Mouse (Mus musculus): ENCODE measurements around the gene Rnf10. TPM values are rescaled to one million over a fixed set of nuclear protein-coding genes. Genes with fewer than 3 reads are reported as not detected.

Gene Rnf10
- polyA plus RNA-seq, 1 experiment from 2014 or later = 77.1 TPM

GRCm38 (mm10) chr5:115240191-115240590 lies 32.5 kb downstream of the Rnf10 start:
- Histone ChIP-seq H3K4me3 (ENCODE audit: control insufficient read depth in 1 of 2, insufficient read depth in 1 of 2, low read depth in 1 of 2, low read length in 2 of 2) (no peak overlapping the region), H3K9ac (ENCODE audit: low read length) (no peak overlapping the region), H3K9me3 (ENCODE audit: control insufficient read depth, low read length) (no peaks in the 10 kb centered on the region), H3K4me2 (ENCODE audit: low read length) (no peak overlapping the region), H3K4me1 (ENCODE audit: control insufficient read depth in 2 of 2, insufficient read depth in 2 of 2, low read length in 2 of 2) (peaks cover 5 to 9% of the 10 kb centered on the region in 2 experiments), H3K27me3 (ENCODE audit: control insufficient read depth, insufficient read depth, low read length) (no peaks in the 10 kb centered on the region), H3K36me3 (ENCODE audit: control insufficient read depth, insufficient read depth, low read length) (peaks cover 60% of the 10 kb centered on the region), H3K27ac (replicated peaks in 1 of 2; ENCODE audit: control insufficient read depth in 1 of 2, insufficient read depth in 1 of 2, low read depth in 2 of 2, low read length in 2 of 2) (no peak overlapping the region)
- no peak for ATAC-seq (ENCODE audit: insufficient number of reproducible peaks, insufficient read depth, low FRiP score, low read depth)
- 74% methylated on average over 11 of the region's 11 CpGs for WGBS

DNA sequence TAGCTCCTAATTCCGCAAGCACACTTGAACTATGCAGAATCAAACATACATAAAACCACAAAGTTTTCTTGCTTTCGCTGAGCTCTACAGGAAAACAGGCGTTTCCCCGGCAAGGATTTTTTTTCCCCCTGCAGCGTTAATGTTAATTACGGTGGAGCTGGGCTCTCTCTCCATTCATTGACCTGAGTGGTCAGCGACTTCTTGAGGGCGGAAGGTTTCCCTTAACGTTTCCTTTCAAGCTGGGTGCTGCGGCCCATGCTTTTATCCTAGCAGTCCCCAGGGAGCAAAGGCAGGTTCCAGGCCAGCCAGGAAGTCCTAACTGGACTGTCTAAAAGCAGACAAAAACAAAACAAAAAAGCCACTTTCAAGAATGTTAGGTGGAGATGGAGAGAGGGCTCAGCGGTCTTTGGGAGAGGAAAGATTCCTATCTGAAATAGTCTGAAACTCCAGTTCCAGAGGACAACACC lies 33.9 kb downstream of the Rnf10 start:
- no peaks in the 10 kb centered on the region for H3K9me3 ChIP-seq (ENCODE audit: control insufficient read depth, low read length)
- H3K4me2 ChIP-seq (ENCODE audit: low read length) = peak overlapping the region; percentile 94
- no peaks in the 10 kb centered on the region for H3K27me3 ChIP-seq (ENCODE audit: control insufficient read depth, insufficient read depth, low read length)
- H3K4me1 ChIP-seq (ENCODE audit: control insufficient read depth in 2 of 2, insufficient read depth in 2 of 2, low read length in 2 of 2) = peaks cover 7 to 11% of the 10 kb centered on the region in 2 experiments
- no peak for ATAC-seq (ENCODE audit: insufficient number of reproducible peaks, insufficient read depth, low FRiP score, low read depth)
- peak overlapping the region; percentile 85 for H3K9ac ChIP-seq (ENCODE audit: low read length)
- peaks cover 46% of the 10 kb centered on the region for H3K36me3 ChIP-seq (ENCODE audit: control insufficient read depth, insufficient read depth, low read length)
- no peak overlapping the region for H3K27ac ChIP-seq (replicated peaks in 1 of 2; ENCODE audit: control insufficient read depth in 1 of 2, insufficient read depth in 1 of 2, low read depth in 2 of 2, low read length in 2 of 2)
- H3K4me3 ChIP-seq (ENCODE audit: control insufficient read depth in 1 of 2, insufficient read depth in 1 of 2, low read depth in 1 of 2, low read length in 2 of 2) = peak overlapping the region; percentile 72 to 79; a peak in 3 of 4 replicates
- 9% methylated on average over 11 of the region's 11 CpGs for WGBS

GRCm38 (mm10) chr5:115237803-115238728 lies 34.6 kb downstream of the Rnf10 start:
- peaks cover 7 to 11% of the 10 kb centered on the region in 2 experiments for H3K4me1 ChIP-seq (ENCODE audit: control insufficient read depth in 2 of 2, insufficient read depth in 2 of 2, low read length in 2 of 2)
- no peaks in the 10 kb centered on the region for H3K9me3 ChIP-seq (ENCODE audit: control insufficient read depth, low read length)
- no peaks in the 10 kb centered on the region for H3K27me3 ChIP-seq (ENCODE audit: control insufficient read depth, insufficient read depth, low read length)
- WGBS = under 1% methylated on average over 88 of the region's 88 CpGs
- H3K4me2 ChIP-seq (ENCODE audit: low read length) = peak overlapping the region; percentile 94
- peak overlapping the region; percentile 72 to 79 for H3K4me3 ChIP-seq (ENCODE audit: control insufficient read depth in 1 of 2, insufficient read depth in 1 of 2, low read depth in 1 of 2, low read length in 2 of 2)
- peak overlapping the region; percentile 59 to 81; a peak in 3 of 4 replicates for H3K27ac ChIP-seq (replicated peaks in 1 of 2; ENCODE audit: control insufficient read depth in 1 of 2, insufficient read depth in 1 of 2, low read depth in 2 of 2, low read length in 2 of 2)
- peak overlapping the region; percentile 85 for H3K9ac ChIP-seq (ENCODE audit: low read length)
- peak; percentile 84 for ATAC-seq (ENCODE audit: insufficient number of reproducible peaks, insufficient read depth, low FRiP score, low read depth)
- H3K36me3 ChIP-seq (ENCODE audit: control insufficient read depth, insufficient read depth, low read length) = peaks cover 39% of the 10 kb centered on the region

DNA sequence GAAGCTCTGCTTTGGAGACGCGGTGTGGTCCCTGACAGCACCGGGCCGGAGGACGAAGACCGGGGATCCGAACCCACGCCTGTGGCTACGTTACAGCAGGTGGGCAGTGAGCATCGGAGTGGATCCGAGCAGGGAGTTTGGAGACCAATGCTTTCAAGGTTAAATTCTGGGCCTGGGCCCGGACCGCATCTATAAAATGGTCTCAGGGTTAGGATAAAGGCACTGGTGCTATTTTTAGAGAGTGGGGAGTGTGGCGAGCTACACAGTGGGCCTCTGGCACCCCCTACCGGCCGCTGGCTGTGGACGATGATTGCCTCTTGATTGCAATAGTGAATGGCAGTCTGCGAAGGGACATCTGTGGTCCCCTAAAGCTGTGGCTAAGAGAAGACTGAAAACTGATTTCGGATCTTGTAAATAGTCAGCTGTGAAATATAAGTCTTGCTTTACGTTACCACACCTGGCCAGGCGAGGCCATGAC lies 36.9 kb downstream of the Rnf10 start, which contains the start of gene Pop5:
Pop5 (plus strand) TSS at position 51 of the 478 bp plus-strand sequence.
- Histone ChIP-seq H3K9me3 (ENCODE audit: control insufficient read depth, low read length) (no peaks in the 10 kb centered on the region), H3K9ac (ENCODE audit: low read length) (peak within 1 kb of the TSS; percentile 81), H3K36me3 (ENCODE audit: control insufficient read depth, insufficient read depth, low read length) (peaks cover 16% of the 10 kb centered on the region), H3K4me2 (ENCODE audit: low read length) (peak within 1 kb of the TSS; percentile 88), H3K4me1 (ENCODE audit: control insufficient read depth in 2 of 2, insufficient read depth in 2 of 2, low read length in 2 of 2) (peaks cover 14 to 20% of the 10 kb centered on the region in 2 experiments), H3K27me3 (ENCODE audit: control insufficient read depth, insufficient read depth, low read length) (no peaks in the 10 kb centered on the region), H3K27ac (replicated peaks in 1 of 2; ENCODE audit: control insufficient read depth in 1 of 2, insufficient read depth in 1 of 2, low read depth in 2 of 2, low read length in 2 of 2) (no peak within 1 kb of the TSS; a peak in 1 of 4 replicates), H3K4me3 (ENCODE audit: control insufficient read depth in 1 of 2, insufficient read depth in 1 of 2, low read depth in 1 of 2, low read length in 2 of 2) (peak within 1 kb of the TSS; percentile 50 to 65)
- under 1% methylated on average over 21 of the region's 21 CpGs for WGBS
- peak; percentile 33 for ATAC-seq (ENCODE audit: insufficient number of reproducible peaks, insufficient read depth, low FRiP score, low read depth)

GRCm38 (mm10) chr5:115235323-115235771 lies 37.4 kb downstream of the Rnf10 start:
- H3K9ac ChIP-seq (ENCODE audit: low read length) = peak overlapping the region; percentile 81
- under 1% methylated on average over 31 of the region's 45 CpGs for WGBS
- peaks cover 11% of the 10 kb centered on the region for H3K36me3 ChIP-seq (ENCODE audit: control insufficient read depth, insufficient read depth, low read length)
- no peaks in the 10 kb centered on the region for H3K9me3 ChIP-seq (ENCODE audit: control insufficient read depth, low read length)
- H3K27ac ChIP-seq (replicated peaks in 1 of 2; ENCODE audit: control insufficient read depth in 1 of 2, insufficient read depth in 1 of 2, low read depth in 2 of 2, low read length in 2 of 2) = no peak overlapping the region; a peak in 1 of 4 replicates
- peaks cover 15 to 20% of the 10 kb centered on the region in 2 experiments for H3K4me1 ChIP-seq (ENCODE audit: control insufficient read depth in 2 of 2, insufficient read depth in 2 of 2, low read length in 2 of 2)
- H3K4me2 ChIP-seq (ENCODE audit: low read length) = peak overlapping the region; percentile 88
- H3K4me3 ChIP-seq (ENCODE audit: control insufficient read depth in 1 of 2, insufficient read depth in 1 of 2, low read depth in 1 of 2, low read length in 2 of 2) = peak overlapping the region; percentile 50 to 65
- no peaks in the 10 kb centered on the region for H3K27me3 ChIP-seq (ENCODE audit: control insufficient read depth, insufficient read depth, low read length)
- ATAC-seq (ENCODE audit: insufficient number of reproducible peaks, insufficient read depth, low FRiP score, low read depth) = peak; percentile 36; the same call in 1 of the 2 replicates

- H3K4me3 ChIP-seq (ENCODE audit: control insufficient read depth in 1 of 2, insufficient read depth in 1 of 2, low read depth in 1 of 2, low read length in 2 of 2) = no peak overlapping the region
- no peak for ATAC-seq (ENCODE audit: insufficient number of reproducible peaks, insufficient read depth, low FRiP score, low read depth)
These were observed 38.2 kb downstream of the Rnf10 start for GRCm38 (mm10) chr5:115234519-115234918.

GRCm38 (mm10) chr5:115233031-115233780 lies 39.5 kb downstream of the Rnf10 start:
- WGBS = 94% methylated on average over 14 of the region's 14 CpGs
- H3K9ac ChIP-seq (ENCODE audit: low read length) = no peak overlapping the region
- no peak overlapping the region for H3K27ac ChIP-seq (replicated peaks in 1 of 2; ENCODE audit: control insufficient read depth in 1 of 2, insufficient read depth in 1 of 2, low read depth in 2 of 2, low read length in 2 of 2)
- peaks cover 11 to 12% of the 10 kb centered on the region in 2 experiments for H3K4me1 ChIP-seq (ENCODE audit: control insufficient read depth in 2 of 2, insufficient read depth in 2 of 2, low read length in 2 of 2)
- no peak overlapping the region for H3K4me2 ChIP-seq (ENCODE audit: low read length)
- no peaks in the 10 kb centered on the region for H3K9me3 ChIP-seq (ENCODE audit: control insufficient read depth, low read length)
- H3K4me3 ChIP-seq (ENCODE audit: control insufficient read depth in 1 of 2, insufficient read depth in 1 of 2, low read depth in 1 of 2, low read length in 2 of 2) = no peak overlapping the region
- no peak for ATAC-seq (ENCODE audit: insufficient number of reproducible peaks, insufficient read depth, low FRiP score, low read depth)
- no peaks in the 10 kb centered on the region for H3K36me3 ChIP-seq (ENCODE audit: control insufficient read depth, insufficient read depth, low read length)
- no peaks in the 10 kb centered on the region for H3K27me3 ChIP-seq (ENCODE audit: control insufficient read depth, insufficient read depth, low read length)

More at GRCm38 (mm10) chr5:115234519-115234918, 38.2 kb downstream of the Rnf10 start:
- peaks cover 3% of the 10 kb centered on the region; the same call in 1 of the 2 replicates for H3K36me3 ChIP-seq (ENCODE audit: control insufficient read depth, insufficient read depth, low read length)
- no peak overlapping the region for H3K4me2 ChIP-seq (ENCODE audit: low read length)
- H3K9me3 ChIP-seq (ENCODE audit: control insufficient read depth, low read length) = no peaks in the 10 kb centered on the region
- no peak overlapping the region for H3K27ac ChIP-seq (replicated peaks in 1 of 2; ENCODE audit: control insufficient read depth in 1 of 2, insufficient read depth in 1 of 2, low read depth in 2 of 2, low read length in 2 of 2)
- H3K9ac ChIP-seq (ENCODE audit: low read length) = no peak overlapping the region
- H3K27me3 ChIP-seq (ENCODE audit: control insufficient read depth, insufficient read depth, low read length) = no peaks in the 10 kb centered on the region
- WGBS = 66% methylated on average over 6 of the region's 6 CpGs
- H3K4me1 ChIP-seq (ENCODE audit: control insufficient read depth in 2 of 2, insufficient read depth in 2 of 2, low read length in 2 of 2) = peaks cover 15 to 20% of the 10 kb centered on the region in 2 experiments
